Mouse (Mus musculus): ENCODE results near the gene Tbrg4. TPM values are rescaled to one million over a fixed set of nuclear protein-coding genes. Genes with fewer than 3 reads are reported as not detected.
"Not testable (repeated sequence)": the region's sequence is repeated elsewhere in the genome, so short reads cannot be mapped to it uniquely, and the experiment has no call there.

Tbrg4 gene
- polyA plus RNA-seq, 1 experiment from 2014 or later: 33.4 TPM

- Histone ChIP-seq H3K4me3 (ENCODE audit: low read depth, low read length) (no peak overlapping the region), H3K27ac (ENCODE audit: low read depth, low read length) (no peak overlapping the region), H3K27me3 (ENCODE audit: control insufficient read depth, insufficient read depth, low read length) (no peaks in the 10 kb centered on the region), H3K4me2 (ENCODE audit: low read depth, low read length) (no peak overlapping the region), H3K9me3 (ENCODE audit: control insufficient read depth, low read length) (no peaks in the 10 kb centered on the region), H3K4me1 (ENCODE audit: control insufficient read depth, insufficient read depth, low read length) (peaks cover 6% of the 10 kb centered on the region; the same call in 1 of the 2 replicates), H3K9ac (replicated peaks; ENCODE audit: low read depth, low read length) (no peak overlapping the region), H3K36me3 (ENCODE audit: control insufficient read depth, insufficient read depth, low read length) (no peaks in the 10 kb centered on the region)
- 2% methylated on average over 2 of the region's 2 CpGs for WGBS
- ATAC-seq (ENCODE audit: low read depth): peak; percentile 75; the same call in 1 of the 2 replicates
Measured at GRCm38 (mm10) chr11:6654903-6655302, 29.0 kb upstream of the Tbrg4 start.

DNA sequence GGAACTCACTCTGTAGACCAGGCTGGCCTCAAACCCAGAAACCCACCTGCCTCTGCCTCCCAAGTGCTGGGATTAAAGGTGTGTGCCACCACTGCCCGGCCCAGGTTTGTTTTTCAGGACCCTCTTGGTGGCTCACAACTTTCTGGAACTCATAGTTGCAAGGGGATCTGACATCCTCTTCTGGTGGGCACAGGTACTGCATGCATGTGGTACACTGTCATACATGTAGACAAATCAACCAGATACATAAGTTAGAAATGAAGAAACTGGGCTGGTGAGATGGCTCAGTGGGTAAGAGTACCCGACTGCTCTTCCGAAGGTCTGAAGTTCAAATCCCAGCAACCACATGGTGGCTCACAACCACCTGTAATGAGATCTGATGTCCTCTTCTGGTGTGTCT lies 27.1 kb upstream of the Tbrg4 start:
- H3K36me3 ChIP-seq (ENCODE audit: control insufficient read depth, insufficient read depth, low read length); H3K27me3 ChIP-seq (ENCODE audit: control insufficient read depth, insufficient read depth, low read length); ATAC-seq (ENCODE audit: low read depth); H3K4me1 ChIP-seq (ENCODE audit: control insufficient read depth, insufficient read depth, low read length); H3K27ac ChIP-seq (ENCODE audit: low read depth, low read length); H3K9me3 ChIP-seq (ENCODE audit: control insufficient read depth, low read length); H3K9ac ChIP-seq (replicated peaks; ENCODE audit: low read depth, low read length); H3K4me2 ChIP-seq (ENCODE audit: low read depth, low read length); H3K4me3 ChIP-seq (ENCODE audit: low read depth, low read length): not testable (repeated sequence)
- WGBS: 83% methylated on average over 3 of the region's 3 CpGs

GRCm38 (mm10) chr11:6650519-6650918 lies 24.7 kb upstream of the Tbrg4 start:
- WGBS: 72% methylated on average over 7 of the region's 7 CpGs
- Histone ChIP-seq H3K4me3 (ENCODE audit: low read depth, low read length) (no peak overlapping the region), H3K36me3 (ENCODE audit: control insufficient read depth, insufficient read depth, low read length) (no peaks in the 10 kb centered on the region), H3K27me3 (ENCODE audit: control insufficient read depth, insufficient read depth, low read length) (no peaks in the 10 kb centered on the region), H3K9me3 (ENCODE audit: control insufficient read depth, low read length) (no peaks in the 10 kb centered on the region), H3K4me2 (ENCODE audit: low read depth, low read length) (no peak overlapping the region), H3K9ac (replicated peaks; ENCODE audit: low read depth, low read length) (no peak overlapping the region), H3K4me1 (ENCODE audit: control insufficient read depth, insufficient read depth, low read length) (no peaks in the 10 kb centered on the region), H3K27ac (ENCODE audit: low read depth, low read length) (no peak overlapping the region)
- no peak for ATAC-seq (ENCODE audit: low read depth)

DNA sequence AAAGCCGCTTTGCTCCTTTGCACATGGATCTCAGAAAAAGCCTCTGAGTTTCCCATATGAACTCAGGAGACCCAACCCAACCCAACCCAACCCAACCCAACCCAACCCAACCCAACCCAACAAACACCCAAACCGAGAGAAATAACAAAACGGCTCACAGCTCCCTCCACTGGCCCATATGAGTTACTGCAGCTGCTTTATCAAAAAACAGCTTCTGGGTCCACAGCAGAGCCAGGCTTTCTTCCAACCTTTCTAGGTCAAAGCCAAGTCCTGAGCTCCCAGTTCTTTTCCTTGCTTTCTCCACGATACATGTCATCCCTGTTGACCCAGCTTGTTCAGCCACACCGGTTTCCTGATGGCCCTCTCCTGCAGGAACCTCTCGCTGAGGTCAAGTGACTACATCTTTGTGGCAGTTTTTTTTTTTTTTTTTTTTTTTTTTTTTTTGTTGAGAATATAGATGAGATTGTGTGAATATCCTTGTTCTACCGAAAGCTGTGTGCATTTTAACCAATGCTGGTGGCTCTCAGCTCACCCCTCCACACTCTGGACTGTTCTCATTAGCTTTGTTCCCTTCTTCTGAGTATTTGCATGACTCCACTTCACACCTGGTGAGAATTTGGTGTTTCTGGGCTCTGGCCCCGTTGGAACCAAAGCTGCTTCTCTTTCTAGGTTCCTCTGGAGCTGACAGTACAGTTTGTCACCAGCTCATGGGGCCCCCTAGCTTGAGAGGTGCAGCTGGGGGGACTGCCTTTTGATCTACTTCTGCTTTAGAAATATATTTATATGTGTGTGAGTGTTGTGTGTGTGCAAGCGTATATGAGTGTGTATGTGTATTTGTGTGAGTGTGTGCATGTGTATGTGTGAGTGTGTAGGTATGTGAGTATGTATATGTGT lies 22.2 kb upstream of the Tbrg4 start:
- H3K9ac ChIP-seq (replicated peaks; ENCODE audit: low read depth, low read length): no peak overlapping the region
- H3K4me3 ChIP-seq (ENCODE audit: low read depth, low read length): no peak overlapping the region
- no peaks in the 10 kb centered on the region for H3K4me1 ChIP-seq (ENCODE audit: control insufficient read depth, insufficient read depth, low read length)
- no peaks in the 10 kb centered on the region for H3K36me3 ChIP-seq (ENCODE audit: control insufficient read depth, insufficient read depth, low read length)
- H3K9me3 ChIP-seq (ENCODE audit: control insufficient read depth, low read length): no peaks in the 10 kb centered on the region
- ATAC-seq (ENCODE audit: low read depth): no peak
- 67% methylated on average over 9 of the region's 9 CpGs for WGBS
- no peak overlapping the region for H3K27ac ChIP-seq (ENCODE audit: low read depth, low read length)
- H3K4me2 ChIP-seq (ENCODE audit: low read depth, low read length): no peak overlapping the region
- no peaks in the 10 kb centered on the region for H3K27me3 ChIP-seq (ENCODE audit: control insufficient read depth, insufficient read depth, low read length)

DNA sequence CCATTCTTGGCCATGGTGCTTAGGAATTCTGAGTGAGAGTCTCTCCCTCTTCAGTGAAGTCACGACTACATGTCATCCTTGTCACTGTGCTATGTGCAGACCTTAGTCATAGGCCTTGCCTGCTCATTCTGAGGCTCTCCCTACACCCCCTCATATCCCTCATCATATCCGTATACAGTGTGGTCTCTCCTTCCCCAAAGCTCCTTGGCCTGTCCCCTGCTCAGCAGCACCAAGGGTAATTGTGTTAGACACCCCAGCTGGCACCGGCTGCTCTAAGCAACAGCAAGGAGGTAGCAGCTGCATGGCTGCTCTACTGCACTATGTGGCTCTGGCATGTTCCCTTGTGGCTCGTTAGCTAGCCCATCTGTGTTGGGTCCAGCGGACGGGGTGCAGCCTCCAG lies 18.7 kb upstream of the Tbrg4 start:
- WGBS: 59% methylated on average over 6 of the region's 6 CpGs
- H3K4me2 ChIP-seq (ENCODE audit: low read depth, low read length): no peak overlapping the region
- no peaks in the 10 kb centered on the region for H3K27me3 ChIP-seq (ENCODE audit: control insufficient read depth, insufficient read depth, low read length)
- no peak overlapping the region for H3K27ac ChIP-seq (ENCODE audit: low read depth, low read length)
- no peaks in the 10 kb centered on the region for H3K9me3 ChIP-seq (ENCODE audit: control insufficient read depth, low read length)
- H3K36me3 ChIP-seq (ENCODE audit: control insufficient read depth, insufficient read depth, low read length): no peaks in the 10 kb centered on the region
- ATAC-seq (ENCODE audit: low read depth): peak; percentile 17; the same call in 1 of the 2 replicates
- H3K4me3 ChIP-seq (ENCODE audit: low read depth, low read length): no peak overlapping the region
- H3K9ac ChIP-seq (replicated peaks; ENCODE audit: low read depth, low read length): no peak overlapping the region
- no peaks in the 10 kb centered on the region for H3K4me1 ChIP-seq (ENCODE audit: control insufficient read depth, insufficient read depth, low read length)

DNA sequence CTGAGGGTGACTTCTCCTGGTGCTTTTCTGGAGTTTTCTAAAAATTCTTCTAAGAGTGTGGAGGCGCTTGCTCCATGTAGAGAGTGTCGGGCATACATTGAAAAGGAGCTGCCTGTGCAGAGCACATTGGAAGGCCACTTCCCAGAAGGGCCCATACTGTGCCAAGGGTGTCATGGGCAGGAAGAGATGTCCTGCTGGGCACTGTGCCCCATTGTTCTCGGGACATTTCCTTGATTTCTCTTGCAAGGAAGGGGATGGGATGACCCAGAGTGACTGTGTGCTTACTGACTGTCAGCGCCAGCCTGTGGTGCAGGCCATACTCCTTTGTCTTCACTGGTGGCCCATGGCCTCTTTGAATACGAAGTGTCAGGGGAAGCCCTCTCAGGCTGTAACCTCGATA lies 13.2 kb upstream of the Tbrg4 start:
- Histone ChIP-seq H3K36me3 (ENCODE audit: control insufficient read depth, insufficient read depth, low read length) (no peaks in the 10 kb centered on the region), H3K4me2 (ENCODE audit: low read depth, low read length) (no peak overlapping the region), H3K27me3 (ENCODE audit: control insufficient read depth, insufficient read depth, low read length) (no peaks in the 10 kb centered on the region), H3K4me1 (ENCODE audit: control insufficient read depth, insufficient read depth, low read length) (no peaks in the 10 kb centered on the region), H3K4me3 (ENCODE audit: low read depth, low read length) (no peak overlapping the region), H3K9ac (replicated peaks; ENCODE audit: low read depth, low read length) (no peak overlapping the region), H3K27ac (ENCODE audit: low read depth, low read length) (no peak overlapping the region), H3K9me3 (ENCODE audit: control insufficient read depth, low read length) (no peaks in the 10 kb centered on the region)
- ATAC-seq (ENCODE audit: low read depth): no peak
- WGBS: 73% methylated on average over 6 of the region's 6 CpGs

GRCm38 (mm10) chr11:6638537-6638936 lies 12.7 kb upstream of the Tbrg4 start, which contains the start of gene Wap:
Wap (minus strand) TSS chr11:6638637.
- 93% methylated on average over 4 of the region's 4 CpGs for WGBS
- ATAC-seq (ENCODE audit: low read depth): no peak
- Histone ChIP-seq H3K4me3 (ENCODE audit: low read depth, low read length) (no peak within 1 kb of the TSS), H3K36me3 (ENCODE audit: control insufficient read depth, insufficient read depth, low read length) (no peaks in the 10 kb centered on the region), H3K9ac (replicated peaks; ENCODE audit: low read depth, low read length) (no peak within 1 kb of the TSS), H3K27ac (ENCODE audit: low read depth, low read length) (no peak within 1 kb of the TSS), H3K9me3 (ENCODE audit: control insufficient read depth, low read length) (no peaks in the 10 kb centered on the region), H3K4me2 (ENCODE audit: low read depth, low read length) (no peak within 1 kb of the TSS), H3K27me3 (ENCODE audit: control insufficient read depth, insufficient read depth, low read length) (no peaks in the 10 kb centered on the region), H3K4me1 (ENCODE audit: control insufficient read depth, insufficient read depth, low read length) (no peaks in the 10 kb centered on the region)

DNA sequence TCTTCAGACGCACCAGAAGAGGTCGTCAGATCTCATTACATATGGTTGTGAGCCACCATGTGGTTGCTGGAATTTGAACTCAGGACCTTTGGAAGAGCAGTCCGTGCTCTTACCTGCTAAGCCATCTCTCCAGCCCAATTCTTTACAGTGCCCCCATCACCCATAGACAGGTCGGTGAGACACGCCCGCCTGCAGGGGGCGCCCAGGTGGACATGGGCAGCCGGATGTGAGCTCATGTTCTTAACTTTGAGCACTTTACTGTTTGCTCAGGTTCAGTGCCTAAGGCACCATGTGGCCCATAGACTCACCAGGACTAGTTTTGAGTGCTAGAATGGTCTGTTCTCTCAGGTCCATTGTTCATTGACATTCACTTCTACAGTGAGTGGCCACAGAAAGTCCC lies 10.3 kb upstream of the Tbrg4 start:
- no peak for ATAC-seq (ENCODE audit: low read depth)
- H3K36me3 ChIP-seq (ENCODE audit: control insufficient read depth, insufficient read depth, low read length): no peaks in the 10 kb centered on the region
- H3K27me3 ChIP-seq (ENCODE audit: control insufficient read depth, insufficient read depth, low read length): no peaks in the 10 kb centered on the region
- no peak overlapping the region for H3K4me2 ChIP-seq (ENCODE audit: low read depth, low read length)
- H3K27ac ChIP-seq (ENCODE audit: low read depth, low read length): no peak overlapping the region
- 77% methylated on average over 8 of the region's 8 CpGs for WGBS
- H3K4me1 ChIP-seq (ENCODE audit: control insufficient read depth, insufficient read depth, low read length): no peaks in the 10 kb centered on the region
- H3K9me3 ChIP-seq (ENCODE audit: control insufficient read depth, low read length): no peaks in the 10 kb centered on the region
- no peak overlapping the region for H3K4me3 ChIP-seq (ENCODE audit: low read depth, low read length)
- no peak overlapping the region for H3K9ac ChIP-seq (replicated peaks; ENCODE audit: low read depth, low read length)

GRCm38 (mm10) chr11:6629655-6630054 lies 3.8 kb upstream of the Tbrg4 start:
- Histone ChIP-seq H3K27ac (ENCODE audit: low read depth, low read length) (no peak overlapping the region), H3K27me3 (ENCODE audit: control insufficient read depth, insufficient read depth, low read length) (no peaks in the 10 kb centered on the region), H3K4me1 (ENCODE audit: control insufficient read depth, insufficient read depth, low read length) (peaks cover 12% of the 10 kb centered on the region), H3K4me2 (ENCODE audit: low read depth, low read length) (no peak overlapping the region), H3K9me3 (ENCODE audit: control insufficient read depth, low read length) (no peaks in the 10 kb centered on the region), H3K36me3 (ENCODE audit: control insufficient read depth, insufficient read depth, low read length) (no peaks in the 10 kb centered on the region), H3K9ac (replicated peaks; ENCODE audit: low read depth, low read length) (no peak overlapping the region), H3K4me3 (ENCODE audit: low read depth, low read length) (no peak overlapping the region)
- no peak for ATAC-seq (ENCODE audit: low read depth)
